Mouse (Mus musculus) adrenal gland, postnatal 25 days (tissue): ENCODE results near the gene Gm9376. TPM values are rescaled to one million over a fixed set of nuclear protein-coding genes. Genes with fewer than 3 reads are reported as not detected.

Experiments
- DNase-seq: peaks from one replicate; pipeline ENCODE4 v3.0.0; 2021; ENCODE audit warnings: mixed read lengths
- microRNA-seq, 2 experiments: library from miRNA; unstranded; fragments of <30 nt; microRNA quantifications; one replicate each; pipeline ENCODE4 v1.2.0; 2021
- total RNA-seq: library from RNA; stranded (reverse); gene quantifications from 2 replicates; pipeline ENCODE4 v1.2.3, GENCODE M21; 2021

The Gm9376 gene
- total RNA-seq, 1 experiment from 2014 or later, result not detected

GRCm38 (mm10) chr14:118282917-118283316, 16.2 kb downstream of the Gm9376 start:
- DNase-seq, result no peak

GRCm38 (mm10) chr14:118286096-118286495, 19.3 kb downstream of the Gm9376 start:
- no peak for DNase-seq

GRCm38 (mm10) chr14:118289133-118289532, 22.4 kb downstream of the Gm9376 start:
- no peak for DNase-seq

DNA sequence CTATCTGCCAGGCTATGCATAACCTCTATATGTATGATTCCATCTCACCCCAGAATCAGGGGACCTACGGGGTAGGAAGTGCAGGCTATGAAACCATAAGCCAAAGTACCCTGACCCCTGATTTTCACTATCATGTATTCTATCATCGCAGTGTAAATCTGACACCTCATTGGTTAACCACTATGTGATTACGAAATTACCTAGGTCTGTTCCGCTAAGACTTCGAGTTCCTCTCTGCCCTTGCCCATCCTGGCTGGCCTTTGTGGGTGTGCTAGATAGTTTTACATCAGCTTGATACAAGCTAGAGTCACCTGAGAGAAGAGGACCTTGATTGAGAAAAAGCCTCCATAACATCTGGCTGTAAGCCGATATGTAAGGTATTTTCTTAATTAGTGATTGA, 23.2 kb downstream of the Gm9376 start:
- DNase-seq, result no peak

DNA sequence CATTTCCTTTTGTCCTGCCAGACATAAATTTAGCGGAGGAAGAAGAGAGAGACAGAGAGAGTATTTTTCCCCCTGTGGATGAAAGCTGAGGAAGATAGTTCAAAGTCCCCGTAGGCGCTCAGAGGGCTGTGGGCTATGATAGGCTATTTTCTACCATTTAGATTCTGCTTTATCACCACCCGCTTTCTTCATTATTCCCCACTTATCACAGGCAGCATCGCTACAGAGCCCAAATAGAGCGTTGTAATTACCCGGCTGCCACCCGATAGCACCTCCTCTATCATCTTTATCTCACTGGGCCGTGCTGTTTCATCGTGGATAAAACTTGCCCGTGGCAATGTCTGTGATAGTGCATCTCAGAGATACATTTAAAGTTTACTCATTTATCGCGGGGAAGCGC, 35.8 kb downstream of the Gm9376 start:
- DNase-seq, result no peak

GRCm38 (mm10) chr14:118304560-118304959, 37.8 kb downstream of the Gm9376 start:
- no peak for DNase-seq

- no peak for DNase-seq
These were observed 39.2 kb downstream of the Gm9376 start for GRCm38 (mm10) chr14:118305951-118306350.

DNA sequence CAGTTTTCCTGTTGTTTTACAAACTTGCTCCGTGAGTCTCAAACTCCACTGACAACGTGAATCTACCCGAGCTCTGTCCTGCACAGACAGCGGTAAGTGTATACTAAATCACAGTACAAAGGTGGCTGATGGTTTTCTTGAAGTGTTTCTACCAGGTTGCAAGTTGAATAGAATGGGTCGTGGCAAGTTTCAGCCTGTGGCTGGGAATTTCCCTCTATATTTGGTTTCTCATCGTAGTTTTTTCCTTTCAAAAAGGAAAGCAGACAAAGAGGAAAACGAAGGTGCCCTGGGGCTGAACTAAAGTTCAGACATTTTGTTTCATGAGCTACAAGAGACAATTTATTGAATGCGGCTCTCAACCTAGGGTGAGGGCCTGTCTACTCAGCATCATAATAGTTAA, 40.3 kb downstream of the Gm9376 start:
- DNase-seq, result no peak

DNA sequence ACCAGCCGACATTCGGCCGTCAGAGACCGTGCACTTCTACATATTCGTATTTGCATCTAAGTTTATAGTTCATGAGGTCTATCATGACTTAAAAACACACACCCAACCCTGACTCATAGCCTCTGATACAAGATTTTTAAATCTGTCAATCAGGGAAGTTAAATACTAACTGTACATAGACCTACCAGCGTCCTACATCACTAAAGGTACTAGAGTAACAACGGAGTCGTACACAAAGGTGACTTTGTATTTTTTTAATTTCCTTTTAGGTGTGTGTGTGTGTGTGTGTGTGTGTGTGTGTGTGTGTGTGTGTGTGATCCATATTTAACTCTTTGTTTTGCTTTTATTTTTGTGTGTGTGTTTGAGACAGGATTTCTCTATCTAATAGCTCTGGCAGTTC, 44.9 kb downstream of the Gm9376 start:
- DNase-seq, result no peak

DNA sequence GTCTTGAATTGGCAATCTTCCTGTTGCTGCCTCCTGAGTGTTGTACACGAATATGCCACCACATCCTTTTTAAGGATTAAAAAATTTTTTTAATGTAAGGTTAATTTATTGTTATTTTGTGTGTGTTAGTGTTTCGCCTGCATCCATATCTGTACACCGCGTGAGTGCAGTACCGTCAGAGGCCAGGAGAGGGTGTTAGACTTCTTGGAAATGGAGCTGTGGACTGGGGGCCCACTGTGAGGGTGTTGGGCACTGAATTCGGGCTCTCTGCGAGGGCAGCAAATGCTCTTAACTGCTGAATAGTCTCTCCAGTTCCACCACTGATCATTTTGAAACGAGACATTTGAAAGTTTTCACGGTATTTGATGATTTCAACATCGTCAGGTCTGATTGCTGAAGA, 45.9 kb downstream of the Gm9376 start:
- DNase-seq, result no peak

DNA sequence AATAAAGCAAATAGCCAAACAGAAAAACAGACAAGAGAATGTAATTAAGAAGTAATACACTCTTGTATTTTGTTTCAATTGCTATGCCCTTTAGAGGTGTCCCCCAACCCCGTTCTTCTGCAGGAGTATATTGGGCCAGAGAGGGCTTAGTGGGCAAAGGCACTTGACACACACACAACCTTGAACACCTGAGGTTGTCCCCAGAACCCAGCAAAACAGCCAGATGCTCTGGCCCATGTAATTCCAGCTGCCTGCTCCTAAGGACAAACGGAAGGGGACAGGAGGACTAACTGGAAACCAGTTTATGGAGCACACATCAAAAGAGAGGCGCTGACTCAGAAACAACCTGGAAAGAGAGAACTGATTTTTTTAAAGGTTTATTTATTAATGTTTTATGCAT, 47.2 kb downstream of the Gm9376 start:
- DNase-seq, result no peak

GRCm38 (mm10) chr14:118317260-118317659, 50.5 kb downstream of the Gm9376 start:
- no peak for DNase-seq

Small RNA genes within 50 kb of the gene (microRNA-seq; reads per million reads assigned to microRNA genes)
- 0 reads per million in 2 experiments for gene Mir6241

Other genes with a start within 250 kb of the Gm9376 start
- gene Dct, start 214.7 kb upstream of the Gm9376 start, total RNA-seq, result 0.24 TPM in 1 of 2 replicates, not detected in the other
- 22.2 and 26.8 TPM in 2 replicates for gene Tgds, start 134.2 kb upstream of the Gm9376 start, total RNA-seq
- gene Gpr180, start 129.8 kb upstream of the Gm9376 start, total RNA-seq, result 25.0 and 29.5 TPM in 2 replicates
- gene Sox21, start 29.9 kb upstream of the Gm9376 start, total RNA-seq, result not detected in 2 replicates